Mouse (Mus musculus) brain, embryonic 14.5 days (tissue): ENCODE data around the gene Med19. TPM values are rescaled to one million over a fixed set of nuclear protein-coding genes. Genes with fewer than 3 reads are reported as not detected.
A peak's percentile ranks its signal among the peaks of the same experiment; 100 is the strongest.
"Not testable (repeated sequence)": the region's sequence is repeated elsewhere in the genome, so short reads cannot be mapped to it uniquely, and the experiment has no call there.

ENCODE experiments used
- DNase-seq: peaks from one replicate; pipeline ENCODE4 v3.0.0-alpha.2; 2011; ENCODE audit warnings: low read depth
- CTCF ChIP-seq: fragments of 200-500 bp; IDR thresholded peaks from 2 replicates; pipeline ENCODE4 v1.5.1; 2012; ENCODE audit warnings: inconsistent platforms, mild to moderate bottlenecking, moderate library complexity, borderline replicate concordance; ENCODE audit not compliant: insufficient read depth, insufficient read length; ENCODE audit errors: extremely low read depth
- POLR2A ChIP-seq: fragments of 200-500 bp; IDR thresholded peaks from 2 replicates; pipeline ENCODE4 v1.6.1; 2012; ENCODE audit warnings: mild to moderate bottlenecking, inconsistent platforms, borderline replicate concordance; ENCODE audit not compliant: poor library complexity, insufficient read depth, insufficient read length, severe bottlenecking; ENCODE audit errors: extremely low read depth
- polyA plus RNA-seq: library from polyadenylated mRNA; depleted of rRNA; stranded (reverse); fragments of >200 nt; gene quantifications from 2 replicates; pipeline ENCODE4 v1.2.3, GENCODE M21; 2012; rRNA removed

Gene Med19
- polyA plus RNA-seq, 1 experiment = 40.1 TPM

DNA sequence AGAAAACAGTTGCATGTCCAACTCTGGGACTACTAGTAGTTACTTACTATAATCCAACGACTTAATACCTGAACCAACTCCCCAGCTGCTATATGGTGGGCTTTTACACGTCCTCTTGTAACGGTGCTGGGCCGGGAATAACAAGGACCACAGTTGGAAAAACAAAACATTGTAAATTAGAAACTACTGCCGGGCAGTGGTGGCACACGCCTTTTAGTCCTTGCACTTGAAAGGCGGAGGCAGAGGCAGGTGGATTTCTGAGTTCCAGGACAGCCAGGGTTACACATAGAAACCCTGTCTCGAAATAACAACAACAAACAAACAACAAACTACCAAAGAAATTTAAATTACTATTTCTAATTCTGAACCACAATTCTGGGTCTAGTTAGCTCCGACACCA, 48.5 kb downstream of the Med19 start:
- no peak for DNase-seq
- TF ChIP-seq POLR2A (no peak), CTCF (no peak)

DNA sequence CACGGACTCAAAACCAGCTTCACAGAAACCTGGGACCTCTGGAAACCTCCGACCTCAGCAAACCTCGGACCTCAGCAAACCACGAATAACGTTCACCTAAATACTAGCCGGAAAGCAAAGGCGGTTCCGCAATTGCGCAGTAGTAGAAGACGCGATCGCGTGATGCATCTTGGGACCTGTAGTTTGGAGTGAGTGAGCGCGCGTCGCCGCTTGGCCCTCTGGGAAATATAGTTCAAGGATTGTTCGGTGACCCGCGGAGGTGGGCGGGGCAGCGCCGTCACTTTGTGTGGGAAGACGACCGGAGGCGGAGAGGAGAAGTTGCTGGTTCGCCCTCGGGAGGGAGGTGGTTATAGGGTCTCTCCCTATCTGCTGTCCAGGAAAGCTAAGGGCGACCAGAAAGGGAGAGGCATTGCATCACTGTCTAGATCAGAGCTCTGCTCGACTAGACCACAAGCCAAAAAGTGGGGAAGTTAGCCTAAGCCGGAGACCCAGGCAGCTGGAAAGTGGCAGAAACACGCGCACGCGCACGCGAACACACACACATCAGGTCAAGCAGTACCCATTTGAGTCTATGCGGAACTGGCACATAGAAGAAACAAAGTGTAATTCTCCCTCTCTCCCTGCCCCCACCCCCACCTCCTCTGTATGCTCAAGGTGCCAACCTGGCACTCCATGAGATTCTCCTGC, 49.1 kb downstream of the Med19 start, which contains the start of gene Clp1:
Clp1 (minus strand) TSS at position 179 of the 687 bp plus-strand sequence.
- peak; percentile 42; the same call in 1 of the 2 replicates for TF ChIP-seq POLR2A
- TF ChIP-seq CTCF = no peak
- DNase-seq = peak; percentile 99

DNA sequence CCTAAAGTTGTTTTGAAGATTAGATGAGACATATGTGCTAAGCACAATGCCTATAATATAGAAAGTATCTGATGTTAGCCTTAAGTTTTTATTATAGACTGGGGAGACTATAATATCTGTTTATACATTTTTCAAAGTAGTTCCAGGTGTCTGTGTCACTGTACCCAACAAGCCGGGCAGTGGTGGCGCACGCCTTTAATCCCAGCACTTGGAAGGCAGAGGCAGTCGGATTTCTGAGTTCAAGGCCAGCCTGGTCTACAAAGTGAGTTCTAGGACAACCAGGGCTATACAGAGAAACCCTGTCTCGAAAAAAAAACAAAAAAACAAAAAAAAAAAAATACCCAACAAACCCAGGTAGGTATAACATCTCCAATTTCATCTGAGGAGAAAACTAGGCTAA, 50.0 kb downstream of the Med19 start:
- not testable (repeated sequence) for DNase-seq

- TF ChIP-seq CTCF (no peak), POLR2A (no peak)
- no peak for DNase-seq
These were observed 53.0 kb downstream of the Med19 start for GRCm38 (mm10) chr2:84731206-84731605.

- TF ChIP-seq POLR2A = no peak
- TF ChIP-seq CTCF = no peak
- DNase-seq = no peak
These were observed 54.2 kb downstream of the Med19 start for GRCm38 (mm10) chr2:84732394-84732793.

GRCm38 (mm10) chr2:84733579-84734300, 55.5 kb downstream of the Med19 start, which contains the start of gene Ypel4:
Gene Ypel4, plus strand, starts transcription at chr2:84734058.
- peak; percentile 88 for DNase-seq

DNA sequence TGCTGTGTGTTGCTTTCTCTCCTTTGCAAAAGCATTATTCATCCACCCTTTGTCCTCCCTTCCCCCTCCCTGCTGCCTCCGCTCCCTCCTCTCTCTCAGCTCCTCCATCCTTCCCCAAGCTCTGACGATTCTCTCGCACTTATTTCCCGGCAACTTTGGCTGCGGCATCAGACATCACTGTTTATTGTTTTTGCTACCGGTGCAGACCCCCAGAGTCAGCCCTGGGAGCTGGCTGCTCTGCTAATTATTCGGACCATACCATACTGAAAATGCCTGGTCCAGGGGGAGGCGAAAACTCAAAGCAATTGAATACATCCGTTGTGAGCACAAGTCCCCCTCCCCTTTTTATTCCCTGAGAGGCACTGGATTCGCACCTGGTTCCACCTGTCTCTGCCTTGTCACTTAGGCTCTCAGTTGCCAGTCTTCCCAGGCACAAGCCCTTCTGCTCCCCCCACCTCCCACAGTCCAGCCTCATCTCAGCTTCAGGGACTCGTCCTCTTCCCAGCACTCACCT, 56.2 kb downstream of the Med19 start:
- peak; percentile 82 for DNase-seq
- TF ChIP-seq POLR2A (no peak), CTCF (no peak)

More at GRCm38 (mm10) chr2:84733579-84734300, 55.5 kb downstream of the Med19 start, which contains the start of gene Ypel4:
- TF ChIP-seq POLR2A (no peak), CTCF (no peak)

- TF ChIP-seq CTCF = no peak
- no peak for TF ChIP-seq POLR2A
- no peak for DNase-seq
These were observed 56.7 kb downstream of the Med19 start for GRCm38 (mm10) chr2:84734919-84735318.

GRCm38 (mm10) chr2:84735346-84735920, 57.2 kb downstream of the Med19 start:
- TF ChIP-seq POLR2A = no peak
- no peak for TF ChIP-seq CTCF
- peak; percentile 43 for DNase-seq

DNA sequence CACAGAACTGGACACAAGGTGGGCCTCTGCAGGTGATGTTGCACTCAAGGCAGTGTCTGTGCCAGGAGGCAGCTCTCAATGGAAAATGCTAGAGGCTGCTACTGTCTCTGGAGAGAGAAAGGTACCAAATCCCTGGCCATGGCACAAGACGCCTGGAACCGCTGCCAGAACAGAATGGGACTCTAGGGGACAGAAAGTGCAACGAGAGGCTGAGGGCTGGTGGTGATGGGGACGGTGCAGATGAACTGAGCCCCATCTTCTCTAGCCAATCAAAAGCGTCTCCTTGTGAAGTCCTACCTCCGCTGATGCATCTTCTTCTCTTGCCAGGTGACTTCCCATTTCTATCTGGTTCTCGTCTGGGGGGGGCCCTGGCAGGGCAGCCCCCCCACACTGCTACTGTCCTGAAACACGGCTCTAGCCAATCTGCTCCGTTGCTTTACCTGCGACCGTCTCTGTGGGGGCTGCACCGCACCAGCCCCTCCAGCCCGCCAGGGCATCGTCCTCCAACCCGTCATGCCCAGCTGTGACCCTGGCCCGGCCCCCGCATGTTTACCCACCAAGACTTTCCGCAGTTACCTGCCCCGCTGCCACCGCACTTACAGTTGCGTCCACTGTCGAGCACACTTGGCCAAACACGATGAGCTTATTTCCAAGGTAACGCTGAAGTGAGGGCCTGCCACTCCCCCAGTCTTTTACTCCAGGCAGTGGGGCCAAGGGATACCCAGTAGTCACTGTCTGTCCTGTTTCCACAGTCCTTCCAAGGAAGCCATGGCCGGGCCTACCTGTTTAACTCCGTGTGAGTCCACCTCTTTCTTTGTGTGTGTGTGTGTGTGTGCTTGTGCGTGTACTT, 58.3 kb downstream of the Med19 start:
- DNase-seq = peak; percentile 36
- TF ChIP-seq POLR2A (no peak), CTCF (no peak)

GRCm38 (mm10) chr2:84737451-84737925, 59.3 kb downstream of the Med19 start:
- TF ChIP-seq POLR2A (0 out of 2 replicates have a peak, but pooled peaks have one; percentile 4), CTCF (peak; percentile 31; the same call in 1 of the 2 replicates)
- peak; percentile 51 for DNase-seq

Other genes starting within 250 kb of the Med19 start
- gene Tfpi, start 201.6 kb upstream of the Med19 start, polyA plus RNA-seq = 9.1 and 12.3 TPM in 2 replicates
- 78.6 and 86.7 TPM in 2 replicates for gene Ctnnd1, start 27.6 kb upstream of the Med19 start, polyA plus RNA-seq
- gene Btbd18, start 19.3 kb upstream of the Med19 start, polyA plus RNA-seq = not detected in 2 replicates
- 193 and 319 TPM in 2 replicates for gene Selenoh, start 7.6 kb upstream of the Med19 start, polyA plus RNA-seq
- 0.03 TPM in 1 of 2 replicates, not detected in the other for gene Gm28635, start 361 bp upstream of the Med19 start, polyA plus RNA-seq
- gene Tmx2, start 738 bp downstream of the Med19 start, polyA plus RNA-seq = 129 and 170 TPM in 2 replicates
- gene Zdhhc5, start 36.8 kb downstream of the Med19 start, polyA plus RNA-seq = 34.8 and 35.4 TPM in 2 replicates
- 15.8 and 21.4 TPM in 2 replicates for gene Clp1, start 48.9 kb downstream of the Med19 start, polyA plus RNA-seq
- 41.7 and 61.5 TPM in 2 replicates for gene Ypel4, start 55.7 kb downstream of the Med19 start, polyA plus RNA-seq
- 6.8 and 7.6 TPM in 2 replicates for gene Gm19426, start 65.3 kb downstream of the Med19 start, polyA plus RNA-seq
- gene Serping1, start 97.0 kb downstream of the Med19 start, polyA plus RNA-seq = 22.5 and 29.6 TPM in 2 replicates
- 12.2 and 13.8 TPM in 2 replicates for gene Ube2l6, start 120.4 kb downstream of the Med19 start, polyA plus RNA-seq
- not detected in 2 replicates for gene Smtnl1, start 144.2 kb downstream of the Med19 start, polyA plus RNA-seq
- 62.7 and 80.6 TPM in 2 replicates for gene Timm10, start 148.6 kb downstream of the Med19 start, polyA plus RNA-seq
- gene Slc43a1, start 160.4 kb downstream of the Med19 start, polyA plus RNA-seq = 3.4 and 5.9 TPM in 2 replicates
- gene Rtn4rl2, start 208.3 kb downstream of the Med19 start, polyA plus RNA-seq = 18.3 and 32.2 TPM in 2 replicates